Mouse (Mus musculus) adrenal gland, postnatal 10 days (tissue): ENCODE results near the gene Cym. TPM values are rescaled to one million over a fixed set of nuclear protein-coding genes. Genes with fewer than 3 reads are reported as not detected.

Experiments used
- DNase-seq: peaks from one replicate; pipeline ENCODE4 v3.0.0; 2021; ENCODE audit warnings: mixed read lengths
- long read RNA-seq, 2 experiments: library from polyadenylated mRNA; stranded (forward); transcript quantifications; one replicate each; pipeline ENCODE4 v2.0.0; 2021
- total RNA-seq, 2 experiments: library from RNA; stranded (reverse); gene quantifications; 2 replicates each; pipeline ENCODE4 v1.2.3; 2021

Cym gene
- 1 to 10 TPM in 1 of 2 experiments, under 1 TPM in 1; 0.88 to 1.2 TPM for total RNA-seq
- long read RNA-seq, experiment 1, partial matches to known transcripts = 0 of 7 reads
- long read RNA-seq, experiment 1, other reads (novel, unspliced or antisense) = 7 of 7 reads
- long read RNA-seq, experiment 2 = 0 reads

DNA sequence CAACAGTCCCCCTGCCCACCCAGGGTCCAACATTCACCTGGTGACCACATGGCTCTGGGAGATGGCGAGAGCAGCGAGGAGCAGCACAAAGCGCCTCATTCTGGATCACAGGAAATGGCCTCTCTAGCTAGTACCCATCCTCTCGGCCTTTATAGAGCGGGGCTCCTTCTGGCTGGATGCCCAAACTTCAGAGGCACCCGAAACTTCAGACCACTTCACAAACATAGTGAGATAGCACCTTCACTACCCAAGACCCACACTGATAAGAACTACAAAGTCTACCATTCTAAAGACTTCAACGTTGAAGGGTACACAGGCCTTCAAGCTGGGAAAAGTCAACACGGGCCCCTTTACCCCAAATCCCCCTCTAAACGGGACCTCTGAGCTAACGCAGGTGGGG, at the start of gene Cym:
Gene Cym (minus strand): TSS at position 125 of the 400 bp plus-strand sequence.
- no peak for DNase-seq

DNA sequence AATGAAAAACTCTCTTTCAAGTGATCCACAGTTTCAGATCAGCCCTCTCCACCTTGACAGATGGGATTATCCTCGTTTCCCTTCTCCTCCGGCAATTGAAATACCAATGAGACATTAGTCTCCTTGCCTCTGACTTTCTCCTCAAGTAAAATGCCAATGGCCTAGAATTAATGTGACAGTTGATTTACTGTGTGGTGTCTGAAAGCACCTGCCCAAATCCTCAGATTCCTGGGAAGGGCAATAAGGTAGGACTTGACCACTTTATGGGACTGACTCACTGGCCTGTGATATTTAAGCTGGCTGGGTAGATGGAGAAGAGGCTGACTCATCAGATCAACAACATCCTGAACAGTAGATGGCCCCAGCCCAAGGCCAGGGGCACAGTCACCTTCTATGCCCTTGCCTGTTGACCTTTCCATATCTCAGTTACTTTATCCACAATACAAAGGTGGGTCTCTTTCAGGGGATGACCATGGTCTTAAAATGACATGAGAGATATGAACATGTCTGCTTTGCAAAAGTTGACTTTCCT, 45.3 kb upstream of the Cym start:
- DNase-seq = no peak

DNA sequence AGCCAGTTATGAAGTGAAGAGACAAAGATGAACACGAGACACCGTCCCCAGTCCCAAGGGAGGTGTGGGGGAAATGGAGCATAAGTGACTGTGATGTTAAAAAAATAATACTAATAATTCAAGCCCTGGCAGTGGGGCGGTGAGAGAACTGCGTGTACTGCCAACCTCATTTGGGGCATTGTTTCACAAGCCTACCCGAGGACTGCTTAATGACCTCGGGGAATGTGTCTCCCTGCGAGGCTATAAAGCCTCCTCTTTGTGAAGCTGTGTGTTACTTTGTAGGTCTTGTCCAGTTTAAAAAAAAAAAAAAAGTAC, 40.3 kb upstream of the Cym start:
- DNase-seq = peak; percentile 69

DNA sequence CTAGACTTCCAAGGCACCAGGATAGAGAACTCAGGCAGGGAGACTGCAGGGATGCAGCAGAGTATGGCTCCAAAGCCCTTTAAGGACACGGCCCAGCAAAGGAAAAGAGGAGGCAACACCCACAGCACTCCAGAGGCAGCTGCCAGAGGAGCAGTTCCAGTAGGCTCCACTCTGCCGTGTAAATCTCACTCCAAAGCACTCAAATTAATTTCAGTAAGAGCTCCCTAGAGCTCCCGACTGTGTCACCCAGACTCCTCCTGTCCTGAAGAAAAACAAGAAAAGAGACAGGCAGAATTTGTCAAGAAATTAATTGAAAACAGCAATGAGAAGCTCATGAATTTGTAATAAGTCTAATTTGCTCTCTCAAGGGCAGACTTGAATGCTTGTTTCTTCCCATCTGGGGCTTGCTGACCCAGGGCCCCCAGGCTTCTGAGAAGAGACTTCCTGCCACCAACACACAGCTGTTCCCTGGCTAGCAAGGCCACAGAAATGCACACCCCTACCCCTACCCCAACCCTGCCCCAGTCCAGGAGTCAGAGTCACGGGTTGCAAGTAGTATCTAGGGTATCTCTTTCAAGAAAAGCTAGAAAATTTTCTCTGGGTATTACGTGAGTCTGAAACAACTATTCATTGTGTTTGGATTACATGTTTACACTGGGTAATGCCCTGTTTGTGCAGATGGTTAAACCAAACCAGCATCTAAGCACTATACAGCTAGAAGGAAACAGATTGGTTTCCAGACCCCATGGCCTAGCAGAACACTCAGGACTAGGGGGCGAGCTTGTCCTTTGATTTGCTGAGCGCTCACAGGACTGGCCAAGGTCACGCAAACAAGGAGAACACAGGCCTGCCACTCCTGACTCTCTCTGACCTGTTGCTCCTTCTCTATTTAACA, 39.7 kb upstream of the Cym start:
- DNase-seq = no peak

DNA sequence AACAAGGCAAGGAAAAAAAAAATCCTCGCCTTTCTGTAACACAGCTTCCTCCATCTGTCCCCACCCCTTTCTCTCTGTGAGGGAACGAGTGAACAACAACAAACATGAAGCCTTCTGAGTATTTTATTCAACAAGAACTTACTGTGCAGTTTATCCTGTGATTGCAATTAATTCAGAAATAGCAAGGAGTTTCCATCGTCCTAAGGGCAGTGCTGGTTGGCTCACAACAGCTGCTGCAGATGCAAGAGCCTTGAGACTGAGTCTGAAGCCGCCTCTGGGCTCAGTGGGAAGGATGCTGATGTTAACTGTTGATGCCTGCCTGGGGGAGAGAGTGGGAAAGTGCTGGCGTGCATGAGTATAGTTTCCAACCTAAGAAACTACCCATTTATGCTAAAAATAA, 36.4 kb upstream of the Cym start:
- no peak for DNase-seq

DNA sequence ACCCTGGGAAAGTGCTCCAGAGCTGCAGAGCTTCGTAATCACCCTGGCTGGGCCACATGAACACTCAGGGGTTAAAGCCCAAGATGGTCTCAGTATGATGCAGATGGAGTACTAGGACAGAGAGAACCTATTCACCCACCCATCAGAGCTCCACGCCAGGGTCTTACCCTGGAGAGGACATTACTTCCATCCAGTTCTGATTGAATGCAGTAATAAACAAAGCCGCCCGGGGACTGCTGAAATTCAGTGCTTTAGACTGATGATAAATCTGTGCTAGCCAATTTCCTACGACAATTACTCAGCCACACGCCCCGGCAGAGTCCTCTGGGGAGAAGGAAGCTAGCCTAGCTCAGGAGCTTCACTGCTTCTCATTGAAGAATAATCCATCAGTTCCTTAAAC, 35.2 kb upstream of the Cym start:
- DNase-seq = no peak

DNA sequence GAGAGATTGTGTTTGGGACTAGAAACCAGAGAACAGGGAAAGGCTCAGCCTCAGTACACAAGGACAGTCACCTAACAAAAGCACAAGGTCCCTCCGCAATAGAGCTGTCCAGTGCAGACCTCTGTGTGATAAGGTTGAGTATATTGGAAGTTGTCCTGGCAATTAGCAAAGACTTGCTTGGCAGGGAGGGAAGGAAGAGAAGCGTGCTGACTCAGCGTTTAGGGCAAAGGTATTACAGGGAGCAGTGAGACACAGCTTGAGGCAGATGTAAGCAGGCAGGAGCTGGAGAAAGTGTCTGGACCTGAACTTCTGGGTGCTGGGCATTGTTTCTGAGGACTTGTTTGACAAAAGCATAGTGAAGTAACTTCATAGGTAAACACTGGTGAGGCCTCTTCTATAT, 34.5 kb upstream of the Cym start:
- no peak for DNase-seq

DNA sequence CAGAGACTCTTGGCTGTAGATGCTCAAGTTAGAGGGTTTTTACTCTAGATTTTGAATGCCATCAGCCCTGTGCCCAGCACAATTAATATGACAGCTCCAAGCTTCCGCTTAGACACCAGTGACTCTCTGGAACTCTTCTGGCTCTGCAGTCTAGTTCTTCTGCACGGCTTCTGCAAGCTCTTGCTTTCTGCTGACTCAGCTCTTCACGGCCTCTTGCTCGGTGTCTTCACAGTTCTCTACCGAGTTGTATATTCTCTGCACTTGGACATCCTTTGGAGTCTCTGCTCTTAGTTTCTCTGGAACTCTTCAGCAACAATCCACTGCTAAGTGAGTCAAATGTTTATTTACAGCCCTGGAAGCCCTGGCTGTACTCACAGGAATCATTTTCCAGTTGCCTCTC, 32.4 kb upstream of the Cym start:
- DNase-seq = no peak

DNA sequence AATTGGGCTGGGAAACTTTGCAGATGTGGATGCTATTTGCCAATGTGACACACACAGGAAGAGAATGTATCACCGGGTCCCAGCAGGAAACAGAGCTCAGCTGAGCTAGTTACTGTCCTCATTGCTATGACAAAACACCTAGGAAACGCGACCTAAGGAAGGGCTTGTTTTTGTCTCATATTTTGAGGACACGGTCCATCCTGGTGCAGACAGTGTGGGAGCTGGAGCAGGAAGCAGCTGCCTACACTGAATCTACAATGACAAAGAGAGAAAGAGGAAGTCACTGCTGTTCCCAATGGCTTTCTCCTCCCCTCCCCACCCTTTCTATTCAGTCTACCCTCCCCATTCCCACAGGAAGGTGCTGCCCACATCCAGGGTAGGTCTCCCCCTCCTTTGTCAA, 30.5 kb upstream of the Cym start:
- no peak for DNase-seq

DNA sequence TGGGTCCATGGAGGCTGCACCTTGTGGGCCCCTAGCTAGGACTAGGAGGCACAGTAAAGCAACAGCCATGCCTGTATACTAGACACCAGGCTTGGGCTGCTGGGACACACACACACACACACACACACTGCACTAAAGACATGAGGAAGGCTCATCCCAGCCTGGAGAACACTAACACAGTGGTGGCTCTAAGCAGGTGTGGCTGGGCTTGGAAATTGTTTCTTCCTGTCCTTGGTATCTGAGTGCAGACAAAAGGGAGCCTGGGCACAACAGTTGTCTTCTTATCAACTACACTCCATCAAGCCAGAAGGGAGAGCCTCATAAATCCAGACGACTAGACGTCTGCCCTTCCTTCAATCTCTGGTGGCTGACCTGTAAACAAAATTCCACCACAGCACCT, 28.8 kb upstream of the Cym start:
- DNase-seq = no peak

DNA sequence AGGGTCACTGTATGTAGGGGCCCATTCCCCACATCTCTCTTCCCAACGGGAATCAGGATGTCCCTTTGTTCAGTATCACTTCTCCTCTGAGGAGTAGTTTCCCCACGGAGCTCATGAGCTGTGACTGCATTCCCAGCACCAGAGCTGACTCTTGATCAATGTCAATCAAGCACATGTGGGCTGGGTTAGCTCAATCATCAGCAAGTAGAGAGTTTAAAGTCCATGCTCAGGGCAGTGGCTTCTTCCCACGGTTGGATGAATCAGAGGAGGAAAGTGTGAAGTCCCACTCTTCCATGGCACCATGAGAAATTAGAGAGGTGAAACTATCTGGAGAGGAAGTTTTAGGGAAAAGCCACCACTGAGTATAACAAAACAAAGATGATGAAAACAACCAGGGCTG, 27.5 kb upstream of the Cym start:
- DNase-seq = no peak

DNA sequence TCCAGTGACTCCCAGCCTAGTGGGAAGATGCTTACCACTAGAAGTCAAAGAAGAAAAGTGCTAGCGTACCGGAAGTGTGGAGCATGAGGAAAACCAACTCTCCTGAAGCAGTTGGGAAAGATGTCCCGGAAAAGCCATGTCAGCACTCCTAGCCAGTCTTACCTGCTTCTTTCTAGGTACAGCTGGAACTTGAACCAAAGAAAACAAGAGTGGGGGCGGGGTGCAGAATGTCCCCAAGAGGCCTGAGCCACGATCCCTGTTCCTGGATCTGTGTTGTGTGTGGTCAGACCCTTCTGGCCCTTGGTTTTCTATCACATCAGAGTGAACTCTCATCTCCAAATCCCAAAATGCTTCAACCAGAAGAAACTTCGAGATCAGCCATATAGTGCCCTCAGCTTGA, 25.3 kb upstream of the Cym start:
- DNase-seq = no peak

DNA sequence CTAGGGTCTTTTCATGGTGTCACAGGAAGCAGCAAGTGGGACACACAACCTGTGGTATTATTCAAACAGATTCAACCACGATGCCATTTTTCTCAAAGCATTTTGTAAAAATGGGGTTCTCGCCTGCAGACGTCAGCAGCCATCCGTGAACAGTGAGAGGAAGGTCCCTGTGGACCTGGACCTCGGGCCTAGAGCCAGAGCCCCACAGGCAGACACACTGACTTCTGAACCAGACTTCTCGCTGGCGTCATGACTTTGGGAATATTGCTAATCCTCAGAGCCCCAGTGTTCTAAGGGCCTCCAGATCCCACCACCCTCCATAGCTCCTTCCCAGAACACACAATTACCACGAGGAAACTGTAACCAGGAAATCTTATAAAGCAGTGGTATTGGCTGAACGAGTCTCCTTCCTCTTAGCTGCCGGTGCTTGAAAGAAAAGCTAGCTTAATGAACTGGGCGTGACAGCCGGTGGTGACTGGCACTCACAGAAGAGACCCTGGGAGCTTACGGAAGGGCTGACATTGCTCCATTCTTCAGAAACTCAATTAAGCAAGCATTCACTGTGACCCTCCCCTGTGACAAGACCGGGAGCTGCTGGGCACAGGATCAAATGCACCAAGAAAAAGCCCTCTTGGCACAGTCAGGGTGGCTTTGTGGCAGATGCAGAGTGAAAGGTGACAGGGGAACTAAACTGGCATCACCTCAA, 20.0 kb upstream of the Cym start:
- peak; percentile 40 for DNase-seq

DNA sequence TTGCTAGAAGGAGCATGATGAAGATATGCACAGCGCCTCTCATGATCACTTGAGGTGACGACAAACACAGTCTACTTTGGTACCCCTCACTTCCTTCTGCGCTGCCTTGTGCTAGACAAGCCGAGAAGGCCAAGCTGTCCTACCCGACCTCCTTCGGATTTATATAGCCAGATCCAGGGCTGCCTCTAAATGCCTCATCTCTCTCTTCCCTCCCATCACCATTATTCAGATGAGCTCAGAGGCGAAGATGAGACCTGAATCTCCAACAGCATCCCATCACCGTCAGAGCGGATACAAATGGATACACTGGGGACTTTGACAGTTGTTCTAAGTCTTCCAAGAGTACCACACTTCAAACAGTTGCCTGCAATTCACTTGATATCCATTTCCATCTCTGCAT, 18.1 kb upstream of the Cym start, which contains the start of gene Prok1:
Gene Prok1 (minus strand): TSS at position 101 of the 400 bp plus-strand sequence.
- DNase-seq = no peak

DNA sequence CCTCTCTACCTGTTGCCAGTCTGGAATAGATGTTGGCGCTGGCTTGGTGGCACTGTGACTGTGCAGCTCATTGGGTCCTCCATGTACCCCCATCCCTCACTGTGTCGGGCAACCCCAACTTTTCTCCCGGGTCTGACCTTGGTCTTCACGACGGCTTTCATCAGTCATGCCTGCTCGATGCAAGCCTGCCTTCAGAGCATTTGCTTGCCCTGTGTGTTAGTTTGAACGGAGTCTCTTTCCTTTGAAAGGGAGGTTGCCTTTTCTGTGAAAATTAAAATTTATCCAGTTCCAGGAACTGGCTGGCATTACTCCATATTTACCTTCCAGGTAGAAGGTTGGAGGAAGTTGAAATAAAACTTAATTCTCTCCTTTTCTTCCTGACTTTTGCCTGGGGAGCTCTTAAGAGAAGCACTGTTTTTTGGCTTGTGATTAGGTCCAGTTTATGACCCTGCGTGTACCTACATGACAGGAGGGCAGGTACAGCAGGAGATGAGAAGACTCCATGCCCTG, 17.0 kb upstream of the Cym start:
- DNase-seq = no peak

DNA sequence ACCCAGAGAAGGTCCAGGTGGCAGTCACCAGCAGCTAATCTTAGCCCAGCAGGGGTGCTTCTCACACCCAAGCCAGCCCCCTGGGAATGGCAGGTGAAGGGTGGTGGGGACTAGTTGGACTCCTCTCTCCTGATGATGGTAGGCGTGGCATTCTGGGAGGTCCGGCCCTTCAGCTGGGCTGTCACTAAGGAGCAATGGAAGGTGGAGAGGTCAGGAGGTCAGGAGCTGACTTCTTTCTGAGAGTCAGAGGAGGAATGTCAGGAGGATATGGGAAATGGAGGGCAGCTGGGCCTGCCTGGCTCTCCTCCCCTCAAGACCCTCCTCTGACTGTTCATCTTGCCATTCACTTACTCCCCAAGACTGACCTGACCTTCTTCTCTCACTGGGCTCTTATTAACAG, 16.5 kb upstream of the Cym start:
- DNase-seq = no peak

DNA sequence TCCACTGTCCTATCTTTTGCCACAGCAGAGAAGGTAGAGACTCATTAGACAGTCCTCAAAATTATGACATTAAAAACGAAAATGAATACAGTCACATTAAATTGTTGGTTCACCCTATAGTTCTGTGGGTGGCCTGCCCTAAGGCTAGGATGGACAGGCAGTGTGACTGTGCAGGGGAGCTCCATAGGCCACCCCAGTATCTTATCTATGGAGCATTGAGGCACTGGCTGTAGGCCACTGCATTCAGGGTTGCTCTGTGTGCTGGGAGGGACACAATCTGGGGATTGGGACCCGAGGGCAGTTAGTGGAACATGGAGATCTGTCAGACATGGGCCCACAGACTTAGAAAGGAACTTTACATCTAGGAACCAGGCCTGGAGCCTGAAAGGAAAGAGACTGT, 12.4 kb upstream of the Cym start:
- no peak for DNase-seq

DNA sequence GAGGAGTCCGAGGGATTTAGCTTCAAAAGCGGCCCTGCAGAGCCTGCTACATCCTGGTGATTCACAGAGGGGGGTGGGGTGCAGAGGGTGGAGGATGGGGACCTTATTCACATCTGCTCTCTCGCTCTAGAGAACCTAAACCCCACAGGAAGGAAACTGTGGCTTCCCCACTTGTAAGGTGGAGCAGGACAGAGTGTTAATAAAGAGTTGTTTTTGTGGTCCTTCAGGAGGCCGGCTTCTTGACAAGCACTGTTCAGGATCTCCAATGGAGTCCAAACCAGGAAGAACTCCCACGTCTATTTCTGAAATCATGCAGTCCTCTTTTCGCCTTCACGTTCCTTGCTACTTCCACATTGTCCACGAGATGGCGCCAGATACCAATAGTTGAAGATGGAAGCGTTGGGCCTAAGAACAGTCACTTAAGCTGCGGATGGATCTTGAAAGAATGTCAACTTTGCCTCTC, 11.8 kb upstream of the Cym start:
- peak; percentile 89 for DNase-seq

DNA sequence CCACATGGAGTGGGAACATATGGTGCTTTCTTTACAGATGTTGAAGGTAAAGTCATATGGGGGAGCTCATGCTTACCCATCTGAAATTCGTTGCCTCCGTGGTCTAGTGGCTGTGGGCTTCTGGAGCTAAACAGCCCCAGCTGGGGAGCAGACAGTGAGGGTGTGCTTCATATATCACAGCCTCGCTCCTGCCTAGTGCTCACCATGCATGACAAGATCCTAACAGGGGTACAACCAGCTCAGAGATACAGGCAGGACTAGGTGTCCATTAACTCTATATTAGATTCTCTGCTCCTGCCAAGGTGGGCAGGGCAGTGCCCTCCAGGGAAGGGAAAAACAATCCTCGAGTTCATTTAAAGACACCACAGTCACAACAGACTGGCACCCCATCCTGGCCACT, 9.7 kb upstream of the Cym start:
- DNase-seq = no peak

DNA sequence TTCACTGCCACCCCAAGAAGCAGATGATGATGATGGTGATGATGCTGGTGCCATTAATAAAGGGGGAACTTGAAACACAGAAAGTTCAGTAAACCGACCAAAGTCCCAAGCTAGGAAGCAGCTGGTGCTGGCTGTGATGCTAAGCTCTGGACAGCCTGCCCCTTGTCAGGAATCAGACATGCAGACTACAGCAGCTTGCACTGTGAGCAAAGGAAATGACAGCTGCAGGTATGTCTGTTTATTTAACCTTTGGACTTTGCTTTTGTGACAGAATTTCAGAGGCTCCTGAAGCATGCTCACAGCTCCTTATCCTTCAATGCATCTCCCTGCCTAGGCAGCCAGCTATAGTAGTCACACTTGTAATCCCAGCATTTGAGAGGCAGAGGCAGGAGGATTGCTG, 9.0 kb upstream of the Cym start, which contains the start of gene A630076J17Rik:
Gene A630076J17Rik (plus strand): TSS at position 88 of the 400 bp plus-strand sequence.
- DNase-seq = no peak

DNA sequence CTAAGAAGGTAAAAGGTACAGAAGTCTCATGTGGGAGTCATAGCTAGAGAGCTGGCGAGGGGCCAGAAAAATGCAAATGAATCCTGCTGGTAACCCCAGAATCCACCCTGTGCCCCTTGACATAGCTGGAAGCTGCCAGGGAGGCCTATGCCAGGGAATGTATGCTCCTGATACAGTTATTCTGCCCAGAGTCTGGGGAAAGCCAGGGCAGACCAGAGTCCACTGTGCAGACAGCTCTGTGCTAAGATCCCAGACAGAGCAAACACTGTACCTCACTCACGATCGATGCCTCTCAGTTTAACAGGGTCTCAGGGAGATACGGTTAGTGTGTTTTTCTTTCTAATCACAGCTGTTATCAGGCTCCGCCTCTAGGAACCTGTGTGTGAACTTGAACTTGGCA, 8.3 kb upstream of the Cym start:
- peak; percentile 40 for DNase-seq

DNA sequence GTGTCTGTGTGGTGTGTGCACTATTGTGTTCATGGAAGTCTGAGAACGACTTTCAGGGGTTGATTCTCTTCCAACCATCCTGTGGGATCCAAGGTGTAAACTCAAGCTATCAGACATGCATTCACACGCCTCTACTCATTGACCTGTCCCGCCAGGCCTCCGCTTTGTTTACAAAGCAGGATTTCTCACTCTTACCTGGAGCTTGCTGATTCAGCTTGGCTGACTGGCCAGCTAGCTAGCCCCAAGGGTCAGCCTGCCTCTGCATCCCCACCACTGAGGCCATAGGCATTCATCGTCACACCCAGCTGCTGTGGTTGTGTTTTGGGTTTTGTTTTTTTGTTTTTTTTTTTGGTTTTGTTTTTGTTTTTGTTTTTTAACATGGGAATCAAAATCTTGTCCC, 7.7 kb upstream of the Cym start:
- DNase-seq = no peak

DNA sequence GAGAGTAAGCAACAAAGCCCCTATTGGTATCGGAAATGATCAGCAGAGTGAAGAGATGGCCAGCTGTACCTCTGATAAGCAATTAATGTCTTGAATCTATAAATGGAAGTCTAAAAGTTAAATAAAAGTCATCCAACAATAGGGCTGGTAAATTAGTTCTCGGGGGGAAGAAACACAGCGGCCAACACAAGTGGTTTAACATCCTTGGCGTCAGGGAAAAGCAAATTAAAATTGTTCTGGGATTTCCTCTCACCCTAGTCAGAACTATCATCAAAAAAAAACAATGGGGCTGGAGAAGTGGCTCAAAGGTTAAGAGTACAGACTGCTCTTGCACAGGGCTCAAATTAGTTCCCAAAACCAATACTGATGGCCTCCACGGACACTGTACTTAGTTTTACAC, 4.3 kb upstream of the Cym start:
- DNase-seq = no peak
